Mouse (Mus musculus) liver, postnatal 0 days (tissue): ENCODE results near the gene Spen.

ENCODE experiments used
- CTCF ChIP-seq: sonication (generic); IDR thresholded peaks from 2 replicates; pipeline ENCODE4 v1.5.1; 2016; ENCODE audit warnings: antibody characterized with exemption, low read depth
- EP300 ChIP-seq: IDR thresholded peaks from 2 replicates; pipeline ENCODE4 v1.6.1; 2016; ENCODE audit warnings: antibody characterized with exemption, low read depth, mild to moderate bottlenecking

- TF ChIP-seq CTCF (no peak), EP300 (peak; percentile 61)
Observed at GRCm38 (mm10) chr4:141559131-141559897, 20.9 kb upstream of the Spen start.
